Mouse (Mus musculus): ENCODE measurements around the gene Ostn.
"Not testable (repeated sequence)": the region's sequence is repeated elsewhere in the genome, so short reads cannot be mapped to it uniquely, and the experiment has no call there.

Gene Ostn

DNA sequence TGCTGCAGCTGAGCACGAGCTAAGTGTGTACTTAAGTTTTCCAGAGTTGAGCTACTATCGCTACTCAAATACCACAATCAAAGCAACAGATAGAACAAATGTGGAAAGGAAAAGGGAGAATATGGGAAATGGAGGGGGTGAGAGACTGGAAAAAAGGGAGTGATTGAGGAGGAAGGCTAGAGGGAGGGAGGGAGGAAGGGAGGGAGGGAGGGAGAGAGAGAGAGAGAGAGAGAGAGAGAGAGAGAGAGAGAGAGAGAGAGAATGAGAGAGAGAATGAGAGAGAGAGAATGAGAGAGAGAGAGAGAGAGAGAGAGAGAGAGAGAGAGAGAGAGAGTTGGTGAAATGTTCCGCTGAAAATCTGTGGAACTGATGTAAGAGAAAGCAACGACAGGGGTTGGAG, at the start of gene Ostn:
TSS of gene Ostn (plus strand) at position 301 of the 400 bp plus-strand sequence.
- DNase-seq (ENCODE audit: low spot score): not testable (repeated sequence)

DNA sequence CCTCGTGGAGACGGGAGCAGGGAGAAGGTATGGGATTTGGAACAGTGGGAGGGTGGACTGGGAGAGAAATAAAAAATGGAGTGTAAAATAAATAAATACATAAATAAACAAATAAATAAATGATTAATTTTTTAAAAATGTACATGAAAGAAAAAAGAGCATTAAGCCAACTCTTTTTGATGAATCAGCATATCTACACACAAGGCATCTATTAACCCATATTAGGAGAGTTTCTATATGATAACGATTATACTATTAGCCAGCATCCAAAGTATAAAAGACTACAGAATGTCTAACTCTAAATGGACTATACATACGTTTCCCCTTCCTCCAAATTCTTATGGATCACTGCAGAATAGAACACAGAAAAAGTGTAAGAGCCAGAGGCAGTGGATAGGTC, 38.5 kb upstream of the Ostn start:
- DNase-seq (ENCODE audit: low spot score): no peak

DNA sequence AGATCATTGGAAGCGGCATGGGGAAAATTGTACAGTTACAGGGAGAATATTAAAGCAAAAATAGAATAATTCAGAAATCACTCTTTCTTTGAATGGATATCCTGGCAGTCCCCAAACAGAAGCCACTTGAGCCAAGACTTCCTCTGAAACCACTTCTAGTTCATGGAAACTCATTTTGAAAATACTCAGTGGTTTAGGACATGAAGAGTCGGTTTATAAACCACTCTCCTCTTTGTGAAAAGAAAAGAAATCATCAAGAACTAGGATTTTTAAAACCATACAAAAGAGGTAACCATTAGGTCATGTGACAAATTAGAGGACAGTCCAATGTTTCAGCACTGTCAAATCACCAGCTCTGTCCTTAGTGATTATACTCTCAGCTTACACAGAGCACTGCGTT, 19.9 kb upstream of the Ostn start:
- DNase-seq (ENCODE audit: low spot score): no peak

DNA sequence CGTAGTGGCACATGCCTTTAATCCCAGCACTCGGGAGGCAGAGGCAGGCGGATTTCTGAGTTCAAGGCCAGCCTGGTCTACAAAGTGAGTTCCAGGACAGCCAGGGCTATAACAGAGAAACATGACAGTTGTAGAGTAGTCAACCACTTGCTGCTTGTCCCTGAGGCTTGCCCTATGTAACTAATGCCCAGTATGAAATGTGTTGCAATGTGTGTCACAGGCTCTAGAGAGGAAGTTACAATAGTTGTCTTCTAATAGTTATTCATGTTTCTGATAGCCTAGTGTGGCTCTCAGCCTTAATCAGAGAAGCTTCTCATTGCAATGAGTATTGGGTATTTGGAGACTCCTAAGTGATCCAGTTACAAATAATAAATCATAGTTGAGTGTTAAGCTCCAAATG, 10.8 kb upstream of the Ostn start:
- DNase-seq (ENCODE audit: low spot score): no peak

DNA sequence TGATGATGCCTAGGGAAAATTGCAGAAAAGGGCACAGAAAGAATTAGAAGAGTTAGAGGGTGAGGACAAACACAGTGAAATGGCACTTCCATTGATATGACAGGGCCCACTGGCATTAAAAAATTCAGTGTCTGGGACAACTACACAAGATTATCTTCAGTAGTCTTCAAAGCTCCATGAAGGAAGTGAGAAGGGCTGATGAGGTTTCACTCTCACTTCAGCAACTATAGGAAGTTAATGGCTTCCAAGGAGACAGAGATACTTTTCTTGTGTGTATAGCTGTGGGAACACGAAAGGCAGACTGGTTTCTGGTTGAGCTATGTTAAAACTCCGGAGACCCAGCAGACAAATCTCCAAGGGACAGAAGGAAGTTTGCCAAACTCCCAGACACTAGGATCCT, 10.4 kb upstream of the Ostn start:
- DNase-seq (ENCODE audit: low spot score): no peak

DNA sequence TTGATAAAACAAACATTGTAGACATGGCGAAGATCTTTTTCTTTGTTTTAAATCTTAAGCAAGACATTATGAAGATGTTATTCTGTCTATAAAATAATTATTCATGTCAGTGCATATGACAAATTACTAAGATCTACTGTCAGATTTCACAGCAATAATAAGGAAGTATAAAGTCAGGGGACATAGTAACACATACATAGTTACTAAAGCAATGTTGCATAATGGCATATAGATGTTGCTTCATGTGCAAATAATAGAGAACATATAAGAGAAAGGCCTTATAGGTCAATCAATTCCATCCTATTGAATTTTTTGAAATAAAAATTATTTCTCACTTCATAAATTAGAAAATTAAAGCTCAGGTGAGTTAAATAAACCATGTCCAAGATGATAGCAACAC, 11.8 kb downstream of the Ostn start:
- no peak for DNase-seq (ENCODE audit: low spot score)

DNA sequence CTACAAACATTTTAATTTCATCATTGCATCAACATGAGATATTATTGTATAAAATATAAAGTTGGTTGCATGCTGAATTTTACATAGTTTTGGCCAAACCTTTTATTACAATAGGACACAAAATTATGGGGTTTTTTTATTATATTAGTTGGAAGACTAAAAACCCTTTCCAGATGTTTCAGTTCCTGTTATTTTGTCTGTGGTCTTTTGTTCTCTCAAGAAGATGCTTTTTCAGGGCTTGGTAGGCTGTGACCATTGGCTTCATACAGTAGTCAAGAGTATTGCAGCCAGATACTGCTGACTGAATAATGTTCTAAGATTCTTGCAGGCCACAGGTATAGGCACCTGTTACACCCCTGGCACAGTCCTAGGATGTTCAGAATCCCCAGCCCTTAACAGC, 14.8 kb downstream of the Ostn start:
- DNase-seq (ENCODE audit: low spot score): no peak

DNA sequence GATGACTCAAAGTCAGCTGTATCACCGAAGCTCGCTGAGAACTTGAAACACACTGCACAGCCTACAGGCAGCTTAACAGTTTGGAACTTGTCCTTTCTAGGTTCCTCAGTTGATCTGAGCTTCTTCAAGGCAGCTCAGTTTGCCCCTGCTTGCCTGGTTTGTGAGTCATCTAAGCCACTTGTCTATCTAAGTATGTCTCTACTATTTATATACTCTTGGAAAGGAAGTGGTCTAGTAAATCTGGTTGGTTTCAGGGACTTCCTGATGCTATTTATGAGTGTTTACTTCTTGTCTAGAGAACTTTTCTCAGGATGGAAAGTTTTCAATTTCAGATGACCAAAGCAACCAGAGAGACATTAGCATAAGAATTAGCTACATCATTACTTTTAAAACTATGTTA, 19.2 kb downstream of the Ostn start:
- no peak for DNase-seq (ENCODE audit: low spot score)

DNA sequence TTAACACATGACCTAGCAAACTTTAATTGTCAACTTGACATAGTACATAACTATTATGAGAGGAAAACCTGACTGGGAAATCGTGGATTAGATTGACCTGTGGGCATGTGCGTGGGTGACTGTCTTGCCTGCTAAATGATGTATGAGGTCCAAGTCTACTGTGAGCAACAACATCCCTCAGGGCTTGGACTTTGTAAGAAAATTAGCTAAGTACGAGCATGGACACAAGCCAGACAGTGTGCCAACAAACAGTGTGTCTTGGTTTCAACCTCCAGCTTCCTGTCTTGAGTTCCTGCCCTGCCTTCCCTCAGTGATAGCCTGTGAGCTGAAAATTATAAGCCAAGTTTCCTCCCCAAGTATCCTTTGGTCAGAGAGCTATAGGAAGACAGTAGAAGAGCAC, 40.2 kb downstream of the Ostn start:
- DNase-seq (ENCODE audit: low spot score): no peak

DNA sequence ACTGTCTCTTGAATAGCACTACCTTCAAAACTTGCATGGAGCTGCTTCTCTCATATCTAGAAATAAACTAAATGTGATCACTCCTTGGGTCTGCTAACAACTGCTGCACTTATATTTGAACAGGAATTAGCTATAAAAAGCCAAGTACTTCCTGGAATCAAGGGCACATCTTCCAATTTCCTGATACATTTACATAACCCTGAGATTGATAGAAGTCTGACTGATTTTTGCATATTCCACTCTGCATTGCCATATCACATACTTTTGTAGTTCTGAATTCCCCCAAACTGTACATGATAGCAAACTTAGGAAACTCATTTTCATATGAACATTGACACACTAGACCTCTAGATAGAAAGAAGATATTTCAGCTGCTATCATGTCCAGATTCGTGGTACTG, 41.1 kb downstream of the Ostn start:
- no peak for DNase-seq (ENCODE audit: low spot score)

DNA sequence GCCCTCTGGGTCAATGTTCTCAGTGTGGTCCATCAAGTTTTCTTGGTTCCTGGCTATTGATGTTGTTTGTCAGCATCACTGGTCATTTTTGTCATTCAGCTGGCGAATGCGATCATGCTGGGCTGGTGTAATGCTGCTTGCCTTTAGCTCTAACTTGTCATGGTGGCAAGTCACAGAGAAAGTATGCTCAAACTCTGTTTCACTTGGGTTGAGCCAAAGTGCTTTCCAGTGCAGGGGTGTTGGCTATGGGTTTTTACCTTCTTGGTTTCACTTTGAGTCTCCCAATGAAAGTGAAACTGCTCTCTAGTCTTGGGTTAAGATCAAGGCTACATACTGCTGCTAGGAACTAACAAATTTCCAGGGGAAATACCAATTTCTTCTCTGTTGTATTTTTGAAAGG, 41.9 kb downstream of the Ostn start:
- DNase-seq (ENCODE audit: low spot score): no peak

DNA sequence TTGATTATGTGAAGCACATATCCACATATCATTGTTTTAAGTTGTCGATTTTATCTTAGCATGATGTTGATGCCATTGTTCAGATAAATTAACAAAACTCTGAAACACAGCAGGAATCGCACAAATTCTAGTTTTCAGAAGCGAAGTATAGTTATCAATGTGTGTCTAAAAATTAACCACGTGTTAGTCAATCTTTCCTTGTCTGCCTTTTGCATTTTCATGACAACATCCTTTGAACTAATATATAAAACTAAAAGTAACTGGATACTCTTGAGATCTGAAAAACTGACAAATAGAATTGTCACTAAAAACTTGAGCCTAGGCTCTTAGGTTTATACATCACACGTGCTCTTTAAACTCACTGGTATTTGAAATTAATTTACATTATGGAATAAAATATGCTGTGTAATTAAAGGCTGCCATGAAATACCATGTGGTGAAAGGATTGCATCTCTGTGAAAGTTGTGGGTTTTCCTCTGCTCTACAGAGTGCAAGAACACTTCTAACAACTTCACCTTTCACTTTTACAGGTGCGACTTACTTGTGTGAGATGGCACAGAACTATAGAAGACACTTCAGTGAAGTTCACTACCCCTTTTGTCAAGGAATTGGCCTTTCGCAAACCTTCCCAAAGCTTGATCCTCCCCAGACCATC, 42.7 kb downstream of the Ostn start:
- no peak for DNase-seq (ENCODE audit: low spot score)

DNA sequence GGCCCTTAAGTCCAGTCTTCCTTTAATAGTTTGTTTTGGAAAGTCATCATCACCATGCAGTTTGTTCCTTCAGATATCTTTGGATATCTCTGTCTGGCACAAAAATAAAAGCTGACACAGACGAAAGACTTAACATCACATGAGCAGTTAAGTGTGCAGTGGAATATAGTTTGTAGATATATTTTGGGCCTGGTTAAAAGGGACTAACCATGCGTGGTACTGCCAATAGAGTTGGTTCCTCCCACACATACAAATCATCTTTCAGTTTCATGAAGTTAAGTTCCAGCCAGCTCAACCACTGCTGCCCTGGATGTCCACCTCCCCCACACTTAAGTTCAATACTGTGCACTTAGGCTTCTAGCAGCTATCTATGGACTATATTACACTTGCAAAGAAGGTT, 47.2 kb downstream of the Ostn start:
- DNase-seq (ENCODE audit: low spot score): no peak

DNA sequence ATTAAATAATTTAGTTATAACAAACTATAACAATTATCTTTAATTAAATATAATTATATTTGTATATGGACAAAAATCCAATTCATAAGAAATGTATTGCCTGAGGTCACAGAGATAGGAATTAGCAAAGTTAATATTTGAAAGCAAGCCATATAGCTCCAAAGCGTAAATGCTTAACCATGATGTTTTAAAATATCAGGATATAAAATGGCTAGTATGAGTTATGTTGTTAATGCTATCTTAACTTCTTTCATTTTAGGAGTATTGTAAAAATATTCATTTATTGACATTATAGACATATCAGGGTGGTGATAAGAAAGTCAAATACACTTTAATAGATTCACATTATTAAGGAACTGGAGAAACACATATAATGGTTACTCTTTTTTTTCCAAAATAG, 52.8 kb downstream of the Ostn start:
- no peak for DNase-seq (ENCODE audit: low spot score)

DNA sequence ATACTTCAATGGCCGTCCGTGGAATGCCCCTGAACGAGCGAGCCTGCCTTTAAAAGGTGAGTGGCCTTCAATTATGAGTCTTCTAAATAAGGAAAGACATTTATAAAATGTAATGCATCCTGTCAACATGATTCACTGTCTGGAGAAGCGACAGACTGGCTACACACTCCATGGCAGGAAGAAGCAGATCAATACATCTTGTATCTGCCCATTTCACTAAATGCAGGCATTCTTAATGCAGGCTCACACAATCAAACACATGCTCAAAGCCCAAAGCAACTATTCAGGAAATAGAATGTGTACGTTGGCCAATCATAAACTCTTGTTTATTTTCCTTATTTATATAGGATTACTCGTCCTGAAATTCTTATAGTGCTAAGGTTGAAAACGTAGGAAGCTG, 62.9 kb downstream of the Ostn start, which contains the start of gene Uts2b:
TSS of gene Uts2b (minus strand) at position 49 of the 400 bp plus-strand sequence.
- no peak for DNase-seq (ENCODE audit: low spot score)

DNA sequence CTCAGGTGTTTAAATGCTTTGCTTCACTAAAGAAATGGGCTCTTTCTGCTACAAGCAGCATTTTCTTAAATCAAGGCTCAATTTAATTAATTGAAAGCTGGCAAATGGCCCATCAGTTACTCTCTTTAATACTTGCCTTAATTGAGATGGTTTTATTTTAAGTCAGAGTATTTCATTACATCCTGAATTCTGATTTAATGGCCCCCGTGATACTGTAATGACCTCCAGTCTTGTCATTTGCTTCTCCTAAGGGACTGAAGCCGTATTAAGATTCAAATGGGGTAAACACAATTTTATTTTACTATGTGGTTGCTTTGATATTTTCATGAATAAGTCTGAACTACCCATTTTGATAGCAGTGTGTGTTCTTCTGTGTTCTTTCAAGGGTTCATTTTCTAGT, 63.4 kb downstream of the Ostn start:
- no peak for DNase-seq (ENCODE audit: low spot score)

DNA sequence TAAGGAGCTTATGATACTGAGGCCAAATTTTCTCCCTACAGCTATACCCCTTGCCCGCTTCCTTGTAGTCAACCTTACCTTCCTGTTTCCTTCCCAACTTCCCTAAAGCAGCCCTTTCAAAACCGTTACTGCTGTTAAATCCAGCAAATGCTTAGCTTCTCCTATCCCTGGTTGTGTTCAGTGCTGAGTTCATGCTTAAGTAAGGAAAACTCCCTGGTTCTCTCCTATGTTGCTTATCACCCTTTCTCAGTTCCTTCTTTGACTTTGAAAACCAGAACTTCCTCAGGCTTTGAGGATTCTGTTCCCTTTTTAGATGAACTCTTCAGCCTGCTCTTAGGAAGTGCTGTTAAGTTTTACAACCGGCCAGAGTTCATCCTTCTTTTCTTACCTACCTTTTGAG, 66.8 kb downstream of the Ostn start:
- no peak for DNase-seq (ENCODE audit: low spot score)

DNA sequence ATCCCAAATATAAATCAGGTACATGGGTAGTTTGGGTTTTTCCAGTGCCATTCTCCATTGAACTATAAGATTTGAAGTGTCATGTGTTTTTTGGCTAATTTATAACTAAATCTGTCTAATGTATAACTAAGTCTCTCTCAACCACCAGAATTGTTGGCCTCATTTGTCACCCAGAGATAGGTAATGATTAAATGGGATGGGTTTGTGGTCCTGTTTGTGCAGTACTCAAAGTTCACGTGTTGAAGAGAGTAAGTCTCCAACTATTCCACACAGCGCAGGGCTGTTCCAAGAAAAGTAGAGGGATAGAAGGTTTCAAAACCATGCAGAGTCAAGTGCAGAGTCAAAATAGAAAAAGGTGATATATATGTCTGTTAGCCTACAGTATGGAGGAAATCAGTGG, 68.0 kb downstream of the Ostn start:
- no peak for DNase-seq (ENCODE audit: low spot score)

DNA sequence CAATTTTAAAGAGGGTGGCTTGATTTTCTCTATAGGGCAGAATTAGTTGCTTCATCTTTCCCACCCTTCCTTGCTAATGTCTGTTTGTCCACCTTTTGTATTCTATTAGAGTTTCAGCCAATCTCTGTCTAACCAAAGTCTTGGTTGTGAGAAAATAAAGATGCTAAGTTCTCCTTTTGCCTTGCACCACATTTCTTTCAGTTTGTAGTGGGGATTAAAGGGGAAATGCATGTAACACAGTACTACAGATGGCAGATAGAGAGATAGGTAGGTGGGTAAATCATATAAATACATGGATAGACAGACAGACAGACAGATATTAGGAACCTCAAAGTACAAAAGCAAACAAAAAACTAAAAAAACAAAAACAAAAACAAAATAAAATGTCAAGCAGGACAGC, 69.3 kb downstream of the Ostn start:
- no peak for DNase-seq (ENCODE audit: low spot score)

DNA sequence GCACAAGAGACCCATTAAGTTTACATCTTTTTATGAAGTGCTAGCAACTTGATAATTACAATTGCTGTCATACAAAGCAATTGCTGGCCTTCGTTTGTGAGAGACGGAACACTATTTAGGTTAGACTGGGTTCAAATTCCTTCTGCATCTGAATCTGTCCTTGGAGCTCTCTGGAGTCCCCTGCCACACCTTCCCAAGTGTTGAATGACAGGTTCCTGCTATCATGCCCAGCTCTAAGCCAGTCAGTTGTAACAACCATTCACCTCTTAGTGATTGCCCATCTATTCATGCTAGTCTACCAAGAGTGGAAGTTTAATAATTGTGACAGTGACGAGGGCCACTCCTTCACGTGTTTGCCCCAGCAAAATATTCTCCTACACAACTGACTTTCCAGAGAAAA, 74.9 kb downstream of the Ostn start:
- DNase-seq (ENCODE audit: low spot score): no peak

DNA sequence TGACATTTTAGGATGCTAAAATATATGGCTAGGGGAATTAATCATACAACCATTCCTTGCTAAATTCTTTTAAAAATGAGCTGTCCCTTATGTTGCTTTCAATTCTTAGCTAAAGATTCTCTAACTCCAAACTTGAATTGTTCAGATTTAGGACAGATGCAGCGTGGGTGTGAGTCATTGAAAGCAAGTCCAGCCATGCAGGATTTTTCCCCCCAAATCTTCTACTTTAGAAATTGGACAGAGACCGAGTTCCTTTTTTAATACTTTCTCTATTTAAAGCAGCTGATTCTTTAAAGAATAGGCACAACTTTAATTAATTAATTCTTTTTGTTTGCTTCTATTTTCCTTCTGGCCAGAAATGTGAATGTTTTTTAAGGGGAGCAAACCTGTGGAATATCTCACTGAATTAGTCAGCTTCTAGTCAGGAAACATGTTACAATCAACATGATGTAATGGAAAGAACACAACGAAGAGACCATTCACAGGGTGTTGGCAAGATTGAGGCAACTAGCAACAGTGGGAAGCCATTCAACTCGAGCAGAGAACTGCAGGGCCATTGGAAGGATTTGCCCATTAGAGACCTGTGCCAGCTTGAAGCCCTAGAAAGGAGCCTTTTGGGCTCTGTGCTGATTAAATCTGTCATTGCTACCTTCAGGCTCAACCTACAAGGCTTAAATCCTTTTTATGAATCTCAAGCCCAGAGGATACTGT, 77.8 kb downstream of the Ostn start:
- no peak for DNase-seq (ENCODE audit: low spot score)

DNA sequence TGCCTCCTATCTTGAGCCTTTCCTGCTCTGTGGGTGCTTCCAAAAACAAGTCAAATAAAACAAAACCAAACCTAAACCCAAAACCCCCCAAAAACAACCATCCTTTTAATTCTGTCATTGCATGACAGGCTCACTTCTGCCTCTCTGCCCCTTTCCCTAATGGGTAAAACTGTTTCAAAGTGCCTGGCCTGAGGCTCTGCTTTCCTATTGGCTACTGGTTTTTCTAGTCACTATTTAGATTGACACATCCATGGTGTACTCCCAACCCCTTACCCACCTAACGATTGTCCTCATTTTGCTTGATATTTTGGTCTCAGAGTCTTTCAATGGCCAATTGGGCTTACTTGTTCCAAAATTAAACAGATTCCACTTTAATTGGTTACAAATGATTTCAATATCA, 78.4 kb downstream of the Ostn start:
- no peak for DNase-seq (ENCODE audit: low spot score)

DNA sequence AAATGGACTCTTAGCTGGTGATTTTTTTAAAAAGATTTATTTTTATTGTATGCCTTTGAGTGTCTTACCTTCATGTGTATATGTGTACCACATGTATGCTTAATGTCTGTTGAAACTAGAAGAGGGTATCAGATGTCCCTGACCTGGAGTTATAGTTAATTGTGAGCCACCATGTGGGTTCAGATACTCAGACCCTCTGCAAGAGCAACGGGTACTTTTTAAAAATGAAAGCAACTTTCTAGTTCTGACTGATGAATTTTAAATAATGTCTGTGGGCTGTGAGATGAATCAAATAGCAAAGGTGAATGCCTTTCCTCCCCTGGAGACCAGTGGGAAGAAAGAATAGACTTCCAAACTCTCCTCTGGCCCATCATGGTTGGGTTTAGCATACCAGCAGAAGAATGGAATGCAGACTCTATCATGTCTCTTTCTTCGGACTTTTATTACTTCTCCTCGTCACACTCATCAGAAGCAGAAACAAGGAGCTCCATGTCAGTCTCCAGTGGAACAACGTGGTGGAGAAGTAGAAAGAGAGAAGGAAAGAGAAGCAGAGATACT, 79.6 kb downstream of the Ostn start:
- no peak for DNase-seq (ENCODE audit: low spot score)
